Mouse (Mus musculus): ENCODE data around the gene Zfp941.

- no peak for TF ChIP-seq EP300 (IDR thresholded peaks at IDR 0.05; ENCODE audit: low read depth)
- TF ChIP-seq CTCF (IDR thresholded peaks at IDR 0.05; ENCODE audit: low read depth) = no peak
Measured at GRCm38 (mm10) chr7:140856785-140857549, 35.0 kb upstream of the Zfp941 start, which contains the start of gene Ric8a.

All from liver, embryonic 14.5 days (tissue).